Mouse (Mus musculus): ENCODE measurements around the gene Npc1l1.
A peak's percentile ranks its signal among the peaks of the same experiment; 100 is the strongest.

The Npc1l1 gene

DNA sequence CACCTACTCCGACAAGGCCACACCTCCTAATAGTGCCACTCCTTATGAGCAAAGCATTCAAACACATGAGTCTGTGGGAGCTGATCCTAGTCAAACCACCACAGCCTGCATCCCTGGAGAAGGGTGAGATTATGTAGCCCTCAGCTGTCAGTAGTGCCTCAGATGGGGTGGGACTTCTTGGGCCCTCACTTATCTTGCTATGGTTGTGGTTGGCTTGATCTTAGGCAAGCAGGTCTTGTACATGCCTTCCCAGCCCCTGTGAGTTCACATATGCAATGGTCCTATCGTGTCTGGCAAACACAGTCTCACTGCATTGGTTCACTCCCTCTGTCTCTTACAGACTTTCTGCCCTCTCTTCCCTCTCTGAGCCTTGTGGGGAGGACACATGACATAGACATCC, 22.9 kb downstream of the Npc1l1 start:
- DNase-seq (ENCODE audit: low spot score) = no peak

DNA sequence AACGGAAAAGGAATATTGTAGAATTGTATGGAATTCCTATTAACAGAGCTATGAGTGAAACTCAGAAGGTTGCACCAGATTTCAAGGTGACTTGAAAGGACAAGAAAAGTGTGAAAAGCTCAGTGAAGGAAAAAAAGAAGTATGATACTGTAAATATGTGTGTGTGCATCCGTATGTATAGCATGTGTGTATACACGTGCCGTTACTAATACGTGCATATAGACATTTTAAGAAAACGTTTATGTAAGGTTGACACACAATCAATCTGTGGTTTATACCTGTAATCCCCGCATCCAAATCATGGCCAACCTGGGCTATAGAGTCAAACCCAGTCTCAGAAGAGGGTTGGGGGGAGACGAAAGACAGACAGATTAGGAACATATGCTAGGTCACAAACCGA, 29.4 kb downstream of the Npc1l1 start:
- DNase-seq (ENCODE audit: low spot score) = no peak

DNA sequence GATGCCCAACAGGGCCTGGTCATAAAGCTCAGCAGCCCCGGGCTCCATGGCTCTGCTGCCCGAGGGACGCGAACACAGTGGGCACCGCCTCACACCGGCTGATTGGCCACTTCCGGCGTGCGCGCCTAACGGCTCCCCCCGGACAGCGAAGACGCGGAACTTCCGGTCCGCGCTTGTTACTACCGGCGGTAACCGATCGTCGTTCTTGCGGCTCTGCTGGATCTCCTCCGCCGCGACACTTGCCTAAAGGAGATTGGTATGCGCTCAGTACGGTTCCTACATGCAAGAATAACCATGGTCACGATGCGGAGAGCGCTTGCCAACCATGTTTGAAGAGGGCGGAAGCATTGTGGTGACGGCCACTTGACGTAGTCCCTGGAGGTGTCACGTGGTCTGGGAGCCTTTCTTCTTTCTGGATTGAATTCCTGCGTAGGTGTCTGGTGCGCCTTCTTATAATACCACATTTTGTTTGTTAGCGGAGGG, 29.8 kb downstream of the Npc1l1 start, which contains the start of gene Nudcd3:
Gene Nudcd3, minus strand, starts transcription at position 329 of the 483 bp plus-strand sequence.
- peak; percentile 90 for DNase-seq (ENCODE audit: low spot score)

DNA sequence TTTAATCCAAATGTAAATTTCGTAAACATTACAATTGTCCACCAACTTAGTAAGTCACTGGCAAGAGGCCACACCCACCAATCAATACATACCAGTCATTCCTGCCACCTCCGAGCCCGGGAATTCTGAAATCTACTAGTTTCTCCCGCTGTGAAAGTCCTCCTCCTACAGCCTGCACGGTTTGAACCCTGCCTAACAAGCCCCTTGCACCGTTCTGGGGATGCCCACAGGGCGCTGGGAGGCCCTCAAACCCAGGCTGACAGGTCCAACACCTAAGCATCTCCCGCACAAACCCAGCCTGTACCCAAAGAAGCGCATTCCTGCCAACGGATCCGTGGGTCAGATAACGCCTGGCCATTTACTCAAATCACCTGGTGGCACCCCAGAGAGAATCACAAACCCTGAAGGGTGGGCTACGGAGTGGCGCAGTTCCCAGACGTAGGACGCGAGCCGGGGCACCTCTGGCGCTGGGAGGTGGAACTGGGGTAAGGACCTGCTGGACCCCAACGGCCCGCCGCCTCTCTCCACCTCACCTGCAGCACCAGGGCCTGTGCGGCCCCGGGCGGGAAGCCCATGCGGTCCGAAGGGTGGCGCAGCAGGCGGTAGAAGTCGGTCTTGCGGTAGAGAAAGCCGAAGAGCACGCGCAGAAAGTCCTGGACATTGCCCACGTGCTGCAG, 30.4 kb downstream of the Npc1l1 start, which contains the start of gene A730071L15Rik:
Gene A730071L15Rik, plus strand, starts transcription at position 620 of the 677 bp plus-strand sequence.
- no peak for DNase-seq (ENCODE audit: low spot score)

DNA sequence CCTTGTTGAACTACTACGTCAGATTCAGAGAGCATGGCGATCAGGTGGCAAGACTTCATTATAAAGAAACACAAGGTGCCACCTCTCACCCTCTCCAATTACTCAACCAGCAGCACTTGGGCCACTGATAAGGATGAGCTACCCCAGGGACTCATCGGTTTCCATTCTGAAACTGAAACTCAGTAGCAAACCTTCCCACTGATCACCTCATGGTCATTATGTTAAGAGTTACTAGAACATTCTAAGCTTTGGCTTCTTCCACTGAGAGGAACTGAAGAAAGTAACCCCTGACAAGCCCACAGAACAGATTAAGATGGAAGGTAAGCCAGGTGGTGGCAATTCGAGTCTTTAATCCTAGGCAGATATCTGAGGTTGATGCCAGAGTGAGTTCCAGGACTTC, 31.5 kb downstream of the Npc1l1 start:
- no peak for DNase-seq (ENCODE audit: low spot score)

DNA sequence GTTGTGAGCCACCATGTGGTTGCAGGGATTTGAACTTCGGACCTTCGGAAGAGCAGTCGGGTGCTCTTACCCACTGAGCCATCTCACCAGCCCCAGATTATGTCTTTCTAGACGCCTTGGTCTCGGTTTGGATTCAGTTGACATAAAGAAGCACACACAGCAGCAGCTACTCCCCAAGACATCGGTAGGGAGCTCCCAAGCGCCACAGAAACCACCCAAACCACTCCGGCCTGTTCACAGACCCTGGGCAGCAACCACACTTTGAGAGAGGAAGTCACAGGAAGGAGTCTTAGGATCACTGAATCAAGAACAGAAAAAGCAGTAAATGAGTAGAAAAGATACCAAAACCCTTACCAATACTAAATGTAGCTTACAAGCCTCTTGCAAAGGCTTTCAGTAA, 33.2 kb downstream of the Npc1l1 start:
- no peak for DNase-seq (ENCODE audit: low spot score)

DNA sequence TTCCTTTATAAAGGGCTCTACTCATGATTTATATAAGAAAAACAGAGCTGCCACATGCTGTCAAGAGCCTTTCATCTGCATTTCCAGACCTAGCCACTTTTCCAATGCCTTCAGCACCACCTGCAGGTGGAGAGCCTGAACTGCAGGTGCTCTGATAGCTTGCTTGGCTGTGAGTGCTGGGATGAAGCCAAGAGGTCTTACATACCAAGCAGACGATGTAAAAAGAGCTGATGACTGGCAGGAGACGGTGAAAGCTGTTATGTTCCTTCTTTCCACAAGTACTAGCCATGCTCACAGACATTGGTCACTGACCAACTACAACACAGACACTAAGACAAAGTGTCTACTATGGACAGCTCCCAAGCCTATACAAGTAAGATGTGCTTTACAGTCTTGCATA, 42.1 kb downstream of the Npc1l1 start:
- DNase-seq (ENCODE audit: low spot score) = peak; percentile 90

DNA sequence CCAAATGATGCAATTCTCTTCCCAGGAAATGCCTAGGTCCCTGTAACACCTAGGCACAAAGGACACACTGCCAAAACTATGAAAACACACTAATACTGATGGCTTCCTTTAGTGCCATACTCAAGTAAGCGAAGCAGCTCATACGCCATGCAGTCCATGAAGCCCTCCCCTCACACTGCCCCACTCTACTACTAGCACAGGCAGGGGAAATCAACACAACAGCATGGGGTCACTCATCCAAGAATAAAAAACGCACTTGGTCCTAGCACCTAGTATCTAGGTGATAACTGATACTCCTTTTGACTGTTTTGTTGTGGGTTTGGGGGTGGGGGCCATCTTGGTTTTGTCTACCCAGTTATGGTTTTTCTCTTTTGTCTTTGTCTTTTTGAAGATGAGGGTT, 42.5 kb downstream of the Npc1l1 start:
- DNase-seq (ENCODE audit: low spot score) = no peak

DNA sequence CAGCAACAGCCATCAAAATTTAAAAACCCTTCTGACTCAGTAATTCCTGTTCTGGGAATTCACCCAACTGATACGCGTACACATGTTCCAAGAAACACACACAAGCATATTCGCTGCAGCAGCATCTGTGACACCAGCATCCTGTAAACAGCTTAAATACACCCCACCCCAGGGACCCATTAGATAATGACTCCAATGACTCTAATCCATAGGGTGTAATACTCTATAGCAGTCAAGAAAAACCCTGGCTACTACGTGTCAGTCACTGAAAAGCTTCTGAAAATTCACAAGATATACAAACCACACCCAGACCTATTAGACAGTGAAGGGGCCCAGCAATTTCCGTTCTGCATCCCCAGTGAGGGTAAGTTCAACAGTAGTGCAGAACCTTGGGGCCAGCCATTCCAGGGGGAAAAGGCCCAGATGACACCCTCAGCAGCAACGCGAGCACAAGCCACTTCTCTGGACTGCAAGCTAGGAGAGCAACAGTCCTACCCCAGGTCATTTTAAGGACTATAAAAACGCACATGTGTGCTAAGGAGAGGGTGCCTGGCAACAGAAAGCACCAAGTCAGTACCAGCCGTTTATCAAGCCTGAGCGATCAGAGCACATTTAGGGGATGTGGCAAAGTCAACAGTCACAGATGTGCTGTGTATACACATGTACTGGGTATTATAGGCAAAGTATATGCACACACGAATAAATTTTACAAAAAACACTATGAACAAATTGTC, 45.6 kb downstream of the Npc1l1 start:
- DNase-seq (ENCODE audit: low spot score) = no peak

DNA sequence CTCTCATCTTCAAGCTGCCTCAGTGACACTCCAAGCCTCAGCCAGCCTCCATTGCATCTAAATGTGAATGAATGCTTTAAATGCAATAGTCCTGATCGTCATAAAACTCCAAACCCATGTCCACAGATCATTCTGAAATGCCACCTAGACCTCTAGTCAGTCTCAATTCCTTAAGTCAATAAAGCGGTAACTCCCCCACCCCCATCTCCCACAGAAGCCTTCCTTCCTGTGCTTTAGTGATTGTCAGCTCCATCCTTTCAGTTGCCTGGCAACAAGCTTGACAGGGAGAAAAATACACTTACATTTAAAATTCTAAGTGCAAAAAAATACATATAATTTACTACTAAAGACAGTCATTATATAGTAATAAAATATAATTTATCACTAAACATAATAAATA, 46.7 kb downstream of the Npc1l1 start:
- DNase-seq (ENCODE audit: low spot score) = no peak

DNA sequence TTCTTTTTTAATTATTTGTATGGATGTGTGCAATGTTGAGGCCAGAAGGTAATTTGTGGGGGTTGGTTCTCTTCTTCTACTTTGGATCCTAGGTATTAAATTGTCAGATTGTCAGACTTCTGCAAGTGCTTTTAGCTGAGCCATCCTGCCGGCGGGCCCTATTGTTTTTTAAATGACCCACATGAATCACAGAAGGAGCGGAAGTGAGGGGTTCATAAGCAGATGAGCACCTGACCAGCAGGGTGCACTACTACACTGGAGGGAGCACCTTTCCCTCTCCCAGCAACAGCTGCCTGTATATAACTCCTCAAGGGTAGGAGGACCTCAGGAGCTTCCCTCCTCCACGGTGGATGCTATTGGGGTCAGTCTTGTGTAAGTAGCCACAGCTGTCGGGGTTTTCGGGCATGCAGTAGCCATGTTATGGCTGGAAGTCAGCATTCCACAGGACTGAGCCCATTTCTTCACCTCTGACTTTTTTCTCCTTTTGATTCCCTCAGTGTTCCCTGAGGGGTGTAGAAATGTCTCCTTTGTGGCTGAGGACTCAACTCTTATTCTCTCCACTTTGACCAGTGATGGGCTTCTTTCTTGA, 49.0 kb downstream of the Npc1l1 start:
- no peak for DNase-seq (ENCODE audit: low spot score)

DNA sequence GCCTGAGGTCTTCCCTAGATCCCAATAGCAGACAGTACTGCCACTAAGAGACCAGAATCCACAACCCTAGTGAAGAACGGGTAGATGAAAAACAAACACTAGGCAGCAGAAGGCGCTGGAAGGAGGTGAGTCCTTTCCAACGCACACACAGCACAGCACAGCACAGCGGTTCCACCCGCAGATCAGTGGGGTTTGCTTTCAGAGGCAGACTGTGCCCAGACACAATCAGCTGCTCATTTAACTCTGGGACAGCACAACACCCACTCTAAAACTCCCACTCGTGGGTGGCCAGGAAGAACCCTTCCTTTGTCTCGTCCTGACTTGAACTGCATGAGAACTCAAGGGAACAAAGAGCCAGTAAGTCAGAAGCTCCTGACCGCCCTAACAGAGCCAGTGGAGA, 50.7 kb downstream of the Npc1l1 start:
- DNase-seq (ENCODE audit: low spot score) = no peak

DNA sequence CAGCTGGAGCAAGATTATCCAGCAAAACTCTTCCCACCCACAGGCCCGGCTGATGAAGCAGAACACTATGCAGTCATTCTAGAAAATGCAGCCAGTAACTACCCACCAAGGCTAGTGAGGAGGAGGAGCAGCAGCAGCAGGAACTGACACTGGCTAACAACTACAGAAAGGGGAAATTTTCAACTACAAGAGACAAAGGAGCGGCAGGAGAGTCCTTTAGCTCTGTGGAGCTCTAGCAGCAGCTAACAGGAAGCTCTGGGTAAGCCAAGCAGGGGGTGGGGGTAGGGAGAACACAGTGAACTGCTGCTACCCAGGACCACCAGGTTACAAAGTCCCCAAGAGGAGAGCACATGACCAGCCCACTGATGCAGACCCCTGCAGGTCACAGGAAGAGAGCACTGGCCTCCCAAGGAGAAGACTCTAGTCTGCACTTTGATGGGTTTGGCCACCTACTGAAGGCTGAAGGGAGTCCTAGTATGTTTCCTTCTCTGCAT, 51.2 kb downstream of the Npc1l1 start:
- DNase-seq (ENCODE audit: low spot score) = no peak

DNA sequence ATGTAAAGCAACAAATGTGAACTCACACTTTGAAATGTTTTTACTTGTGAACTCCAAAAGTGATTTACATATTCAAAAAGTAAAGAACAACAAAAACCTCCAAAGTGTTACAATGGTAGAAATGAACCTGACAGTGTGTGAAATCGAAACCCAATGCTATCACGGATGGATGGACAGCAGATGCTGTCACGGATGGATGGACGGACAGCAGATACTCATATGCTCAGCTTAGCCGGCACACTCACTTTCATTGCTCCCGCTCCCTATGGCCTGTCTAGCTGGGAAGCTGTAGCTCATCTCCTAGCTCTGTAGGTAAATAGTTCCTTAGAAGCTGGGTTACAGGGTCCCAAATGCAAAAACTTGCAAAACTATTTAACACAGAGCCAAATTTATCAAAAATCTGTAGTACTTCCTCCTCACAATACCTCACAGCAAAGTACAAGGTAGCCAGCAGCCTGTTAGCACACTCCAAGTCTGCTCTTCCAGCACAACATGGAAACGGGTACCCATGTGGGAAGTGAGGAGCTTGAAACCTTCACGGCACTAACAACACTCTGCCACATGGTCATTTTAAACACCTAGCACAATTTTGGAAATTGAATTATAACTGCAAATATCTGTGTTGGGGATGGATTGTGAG, 52.0 kb downstream of the Npc1l1 start:
- peak; percentile 58 for DNase-seq (ENCODE audit: low spot score)

DNA sequence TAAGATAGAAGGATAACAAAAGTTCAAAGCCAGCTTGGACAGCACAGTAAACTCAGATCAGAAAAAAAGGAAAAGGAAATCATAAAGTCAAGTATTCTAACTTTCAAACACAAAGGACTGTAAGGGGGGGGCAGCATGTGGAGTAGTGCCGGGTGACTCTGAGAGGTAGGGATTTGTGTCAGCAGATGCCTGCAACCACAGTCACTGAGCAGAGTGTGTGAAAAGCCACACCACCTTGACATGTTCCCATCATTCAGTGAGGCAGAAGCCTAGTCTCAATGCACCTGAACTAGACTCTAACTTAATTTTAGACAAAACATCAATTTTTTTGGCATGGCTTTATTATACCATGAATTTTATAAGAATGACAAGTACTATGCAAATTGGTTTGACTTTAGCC, 54.4 kb downstream of the Npc1l1 start:
- DNase-seq (ENCODE audit: low spot score) = no peak

DNA sequence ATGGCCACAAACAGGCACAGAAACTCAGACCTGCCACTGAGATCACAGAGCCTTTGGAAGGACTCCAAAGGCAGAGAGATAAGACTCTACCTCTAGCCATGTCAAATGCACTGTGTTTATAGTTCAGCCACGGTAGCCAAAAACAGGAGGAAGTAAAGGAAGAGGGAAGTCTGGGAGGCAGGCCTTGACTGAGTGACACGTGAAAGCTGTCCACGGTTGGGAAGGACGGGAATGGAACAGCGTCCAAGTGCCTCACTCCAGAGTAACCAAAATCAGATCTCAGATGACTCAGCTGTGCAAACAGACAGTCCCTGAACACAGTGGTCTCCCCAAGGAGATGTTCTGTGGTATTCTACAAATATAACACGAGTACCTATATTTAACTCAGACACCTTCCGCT, 55.2 kb downstream of the Npc1l1 start:
- no peak for DNase-seq (ENCODE audit: low spot score)

DNA sequence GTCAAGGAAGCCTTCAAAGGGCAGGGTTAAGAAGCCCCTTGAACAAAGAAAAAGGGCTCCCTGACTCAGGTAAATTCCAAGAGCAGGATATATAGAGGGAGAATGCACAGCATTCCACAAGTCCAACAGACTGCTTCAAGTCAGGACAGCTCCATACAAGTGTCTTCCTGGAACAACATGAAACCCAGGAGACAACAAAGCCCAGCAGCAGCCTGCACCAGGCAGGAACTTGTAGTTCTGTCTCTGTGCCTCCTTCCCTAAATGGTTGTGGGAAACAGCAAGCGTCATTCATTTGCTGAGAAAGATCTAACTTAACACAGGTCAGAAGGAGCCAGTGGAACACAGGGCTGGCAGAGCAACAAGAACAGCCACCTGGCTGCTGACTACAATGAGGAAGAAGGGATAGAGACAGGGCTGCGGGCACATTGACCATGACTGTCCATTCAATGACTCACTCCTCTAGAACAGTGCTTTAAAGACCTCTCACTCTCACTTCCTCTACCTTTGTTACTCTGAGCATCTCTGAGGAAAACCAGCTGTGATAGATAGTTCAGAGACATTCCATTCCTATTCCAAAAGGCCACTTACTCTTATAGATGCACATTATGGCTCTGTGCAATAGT, 60.8 kb downstream of the Npc1l1 start:
- no peak for DNase-seq (ENCODE audit: low spot score)

DNA sequence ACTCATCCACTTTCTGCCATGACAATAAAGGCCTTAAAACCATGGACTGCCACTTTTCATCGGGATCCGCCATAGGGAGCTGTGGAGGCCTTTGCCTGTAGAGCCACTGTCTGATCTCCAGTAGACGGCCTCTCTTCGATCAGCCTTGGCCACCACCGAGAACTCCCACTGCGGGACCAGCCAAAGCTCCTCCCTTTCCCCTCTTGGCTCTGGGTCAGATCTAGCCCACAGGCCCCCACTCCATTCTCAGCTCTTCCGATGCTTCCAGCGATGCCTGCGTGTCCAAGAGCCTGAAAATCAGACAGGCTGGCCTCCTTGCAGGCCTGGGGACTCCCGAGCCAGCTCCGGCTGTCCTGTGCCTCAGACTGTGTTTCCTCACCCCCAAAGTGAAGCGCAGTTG, 63.6 kb downstream of the Npc1l1 start:
- DNase-seq (ENCODE audit: low spot score) = no peak

DNA sequence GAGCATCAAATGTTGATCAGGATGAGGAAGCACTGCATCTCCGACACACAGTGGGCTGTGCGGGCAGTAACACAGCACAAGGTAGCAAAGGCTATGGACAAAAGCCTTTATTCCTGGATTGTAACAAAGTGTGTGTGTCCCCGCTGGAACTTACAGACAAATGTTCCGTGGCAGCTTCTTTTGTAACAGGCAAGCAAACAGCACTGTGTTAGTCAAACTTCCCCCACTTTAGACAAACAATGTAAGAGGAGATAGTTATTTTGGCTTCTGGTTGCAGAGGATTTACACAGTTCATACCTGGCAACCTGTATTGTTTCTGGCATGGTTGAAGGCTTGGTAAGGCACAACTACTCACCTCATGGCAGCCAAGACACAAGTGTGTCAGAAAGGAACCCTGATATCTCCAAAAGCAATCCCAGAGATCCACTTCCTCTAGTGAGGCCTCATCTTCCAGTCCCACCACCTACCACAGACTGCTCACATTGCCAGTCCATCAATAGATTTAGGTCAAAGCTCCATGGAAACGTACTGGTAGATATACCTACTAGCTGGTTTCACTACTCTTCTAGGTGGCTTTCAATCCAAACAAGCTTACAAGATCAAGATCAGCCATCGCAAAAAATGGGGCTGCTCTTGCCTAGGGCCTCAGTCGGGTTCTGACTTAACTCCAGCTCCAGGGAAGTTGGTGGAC, 64.4 kb downstream of the Npc1l1 start:
- DNase-seq (ENCODE audit: low spot score) = no peak

DNA sequence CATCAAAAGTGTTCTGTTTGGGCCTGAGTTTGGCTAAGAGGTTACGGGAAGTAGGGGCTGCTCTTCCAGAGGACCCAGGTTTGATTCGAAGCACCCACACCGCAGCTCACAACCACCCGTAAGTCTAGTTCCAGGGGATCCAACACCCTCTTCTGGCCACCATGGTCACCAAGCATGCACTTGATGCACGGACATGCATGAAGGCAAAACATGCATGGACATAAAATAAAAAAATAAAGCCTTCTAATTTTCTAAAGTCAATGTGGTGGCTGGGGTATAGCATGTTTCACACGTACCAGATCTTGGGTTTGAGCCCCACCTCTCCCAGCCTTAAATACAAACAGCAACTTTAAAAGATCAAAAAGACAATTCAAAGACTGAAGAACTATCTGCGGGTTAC, 65.2 kb downstream of the Npc1l1 start:
- DNase-seq (ENCODE audit: low spot score) = no peak

DNA sequence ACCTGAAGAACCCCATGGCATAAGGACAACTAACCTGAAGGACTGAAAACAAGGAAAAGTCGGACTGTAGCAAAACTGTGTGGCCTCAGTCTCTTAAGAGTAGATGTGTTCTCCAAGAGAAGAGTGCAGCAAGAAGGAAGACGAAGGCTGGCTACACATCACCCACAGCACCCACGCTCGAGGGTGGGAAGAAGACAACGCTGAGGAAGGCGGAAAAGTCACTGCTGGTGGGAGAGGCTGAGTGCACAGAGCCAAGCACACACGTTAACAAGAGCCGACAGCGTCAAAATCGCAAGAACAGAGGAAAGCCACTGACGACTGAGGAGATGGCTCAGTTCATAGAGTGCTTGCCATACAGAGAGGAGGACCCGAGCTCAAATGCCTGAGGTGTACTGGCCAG, 66.2 kb downstream of the Npc1l1 start:
- no peak for DNase-seq (ENCODE audit: low spot score)

All from retina, embryonic 14.5 days (tissue).